Mouse (Mus musculus) lung, adult 2 months (tissue): Measurements from ENCODE around the gene Mgat4b. TPM values are rescaled to one million over a fixed set of nuclear protein-coding genes. Genes with fewer than 3 reads are reported as not detected.

ENCODE experiments used
- DNase-seq: peaks from one replicate; pipeline ENCODE4 v3.0.0; 2022
- H3K4me1 ChIP-seq: fragments of 200-500 bp; 2 replicates; pipeline ENCODE4 v1.6.1; 2011; ENCODE audit warnings: low read length; ENCODE audit not compliant: control insufficient read depth, insufficient read depth
- H3K4me3 ChIP-seq: fragments of 200-500 bp; replicated peaks from 2 replicates; pipeline ENCODE3; 2011; ENCODE audit warnings: low read depth, mild to moderate bottlenecking, control low read depth, low read length; ENCODE audit errors: extremely low read depth
- CTCF ChIP-seq: fragments of 200-500 bp; IDR thresholded peaks from 2 replicates; pipeline ENCODE4 v1.5.1; 2011; ENCODE audit warnings: mild to moderate bottlenecking, low read length, control low read depth; ENCODE audit not compliant: insufficient read depth
- POLR2A ChIP-seq: fragments of 200-500 bp; IDR thresholded peaks from 2 replicates; pipeline ENCODE4 v1.6.1; 2011; ENCODE audit warnings: low read depth, mild to moderate bottlenecking, control low read depth, low read length, borderline replicate concordance; ENCODE audit errors: extremely low read depth
- WGBS: fragments of 180-500 bp; shearing (Covaris S2); methylation state at CpG from one replicate; pipeline ENCODE4 v1.1.7; 2018; 5-methylcytosine and 5-hydroxymethylcytosine counted together
- polyA plus RNA-seq: library from polyadenylated mRNA; depleted of rRNA; stranded (reverse); fragments of >200 nt; gene quantifications from 2 replicates; pipeline ENCODE4 v1.2.3, GENCODE M21; 2012

The Mgat4b gene
- polyA plus RNA-seq, 1 experiment, result 77.4 TPM

DNA sequence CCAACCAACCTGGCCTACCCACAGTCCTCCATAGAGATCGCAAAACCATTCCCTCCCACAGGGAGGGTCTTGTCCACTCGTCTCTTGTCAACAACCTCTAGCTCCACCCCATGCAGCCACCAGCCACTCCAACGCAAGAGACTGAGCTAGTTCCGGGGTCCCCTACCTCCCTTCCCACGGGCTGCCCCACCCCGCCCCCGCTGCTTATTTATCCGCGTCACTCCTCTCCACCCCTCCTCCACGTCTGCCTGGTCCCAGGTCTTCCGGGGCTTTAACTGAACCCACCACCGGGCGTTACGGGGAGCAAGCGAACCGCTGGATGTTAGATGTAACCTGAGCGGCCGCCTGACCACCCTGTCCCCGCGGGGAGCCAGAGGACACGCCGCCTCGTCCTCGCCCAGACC, 587 bp upstream of the Mgat4b start:
- TF ChIP-seq CTCF (no peak), POLR2A (peak; percentile 74; the same call in 1 of the 2 replicates)
- peak overlapping the region; percentile 68 for H3K4me3 ChIP-seq
- peak; percentile 80 for DNase-seq
- H3K4me1 ChIP-seq, result peaks cover 29% of the 10 kb centered on the region
- under 1% methylated on average over 24 of the region's 24 CpGs for WGBS

DNA sequence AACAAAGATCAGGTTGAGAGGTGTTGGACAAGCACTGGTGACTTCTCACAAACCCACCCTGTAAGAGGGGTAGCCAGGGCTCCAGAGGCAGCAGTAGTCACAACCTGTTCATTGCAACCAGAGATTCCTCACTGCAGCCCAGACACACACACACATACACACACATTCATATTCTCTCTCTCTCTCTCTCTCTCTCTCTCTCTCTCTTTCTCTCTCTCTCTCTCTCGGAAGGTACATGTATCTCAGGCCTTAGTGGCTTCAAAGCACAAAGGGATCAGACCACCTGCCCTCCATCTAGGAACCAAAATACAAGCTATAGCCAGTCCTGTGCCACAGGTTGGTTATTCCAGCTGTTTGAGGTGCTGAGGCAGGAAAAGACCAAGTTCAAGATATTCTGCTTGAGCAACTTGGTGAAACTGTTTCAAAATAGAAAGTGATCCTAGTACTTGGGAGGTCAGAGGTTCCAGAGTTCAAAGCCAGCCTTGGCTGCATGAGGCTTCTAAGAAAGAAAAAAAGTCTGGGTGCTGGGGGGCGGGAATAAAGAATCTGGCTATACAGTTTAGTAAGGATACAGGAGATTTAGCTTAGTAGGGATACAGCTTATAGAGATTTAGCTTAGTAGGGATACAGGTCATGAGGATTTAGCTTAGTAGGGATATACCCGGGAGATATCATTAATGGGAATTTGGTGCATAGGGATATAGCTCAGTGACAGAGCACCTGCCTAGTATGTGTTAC, 801 bp downstream of the Mgat4b start:
- no peak for TF ChIP-seq POLR2A
- TF ChIP-seq CTCF, result no peak
- WGBS, result 79% methylated on average over 3 of the region's 3 CpGs
- Histone ChIP-seq H3K4me1 (peaks cover 29% of the 10 kb centered on the region), H3K4me3 (peak overlapping the region; percentile 68)
- DNase-seq, result no peak

DNA sequence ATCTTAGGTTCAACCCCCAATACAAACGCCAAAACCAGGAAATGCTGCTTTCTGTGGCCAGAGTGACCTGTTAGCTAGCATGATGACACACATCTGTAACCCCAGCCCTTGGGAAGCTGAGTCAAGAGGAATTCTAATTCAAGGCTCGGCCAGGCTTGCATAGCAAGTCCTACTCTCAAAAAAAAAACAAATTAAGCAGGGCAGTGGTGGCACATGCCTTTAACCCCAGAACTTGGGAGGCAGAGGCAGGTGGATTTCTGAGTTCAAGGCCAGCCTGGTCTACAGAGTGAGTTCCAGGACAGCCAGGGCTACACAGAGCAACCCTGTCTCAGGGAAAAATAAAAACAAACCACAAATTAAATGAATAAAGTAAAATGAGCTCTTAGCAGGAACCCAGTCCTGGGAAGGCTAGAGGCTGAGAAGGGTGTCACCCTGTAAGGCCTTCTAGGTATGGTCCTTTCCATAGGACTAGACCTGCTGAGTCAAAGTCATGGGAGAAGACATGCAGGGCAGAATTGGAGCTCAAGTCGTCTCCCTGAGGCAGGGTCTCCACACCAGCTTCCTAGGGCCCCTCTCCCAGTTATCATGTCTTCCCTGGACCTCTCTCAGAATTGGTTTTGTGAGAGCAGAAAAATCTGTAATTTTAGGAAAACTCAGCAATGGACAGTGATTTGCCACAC, 1.5 kb downstream of the Mgat4b start:
- WGBS, result 53% methylated on average over 3 of the region's 3 CpGs
- DNase-seq, result no peak
- TF ChIP-seq CTCF (no peak), POLR2A (no peak)
- H3K4me3 ChIP-seq, result no peak overlapping the region
- H3K4me1 ChIP-seq, result peaks cover 29% of the 10 kb centered on the region

DNA sequence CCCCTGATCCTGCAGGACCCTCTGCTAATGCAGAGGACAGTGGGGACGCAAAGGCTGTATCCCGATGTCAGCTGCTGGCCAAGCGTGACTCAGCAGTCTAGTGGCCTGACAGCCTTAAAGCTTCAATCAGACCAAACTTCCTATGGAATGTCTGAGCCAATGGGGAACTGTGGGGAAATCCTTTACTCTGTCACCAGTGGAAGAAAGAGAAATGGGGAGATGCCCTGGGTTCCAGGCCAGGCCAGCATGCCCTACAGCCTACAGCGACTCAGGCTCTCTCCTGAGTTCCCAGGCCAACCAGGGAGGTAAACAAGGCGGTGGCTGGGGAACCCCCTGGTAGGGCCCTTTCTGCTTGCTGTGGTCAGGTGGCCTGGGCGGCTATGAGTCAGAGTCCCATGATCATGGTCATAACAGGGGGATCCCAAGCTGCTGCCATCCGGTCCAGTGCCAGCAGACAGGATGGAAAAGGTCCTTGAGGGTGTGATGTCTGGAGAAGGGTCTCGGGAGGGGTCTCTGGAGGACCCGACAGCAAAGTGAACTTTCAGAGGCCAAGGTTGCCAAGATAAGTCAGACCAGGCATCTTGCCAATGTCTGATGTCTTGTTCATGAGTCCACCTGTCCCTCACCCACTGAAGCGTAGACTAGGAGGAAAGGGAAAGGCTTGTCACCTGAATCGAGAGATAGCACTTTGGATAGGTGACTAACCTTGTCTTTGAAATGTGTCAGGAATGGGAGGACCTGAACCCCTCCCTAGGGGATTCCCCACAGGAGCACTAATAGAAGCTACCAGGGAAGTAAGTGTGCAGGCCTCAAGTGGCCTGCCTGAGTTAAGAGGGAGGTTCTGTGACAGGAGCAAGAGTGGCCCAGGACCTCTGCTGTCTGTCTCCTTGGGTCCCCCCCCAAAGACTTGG, 2.4 kb downstream of the Mgat4b start:
- TF ChIP-seq CTCF, result no peak
- peak; percentile 59; the same call in 1 of the 2 replicates for TF ChIP-seq POLR2A
- Histone ChIP-seq H3K4me3 (peak overlapping the region; percentile 47), H3K4me1 (peaks cover 26% of the 10 kb centered on the region)

DNA sequence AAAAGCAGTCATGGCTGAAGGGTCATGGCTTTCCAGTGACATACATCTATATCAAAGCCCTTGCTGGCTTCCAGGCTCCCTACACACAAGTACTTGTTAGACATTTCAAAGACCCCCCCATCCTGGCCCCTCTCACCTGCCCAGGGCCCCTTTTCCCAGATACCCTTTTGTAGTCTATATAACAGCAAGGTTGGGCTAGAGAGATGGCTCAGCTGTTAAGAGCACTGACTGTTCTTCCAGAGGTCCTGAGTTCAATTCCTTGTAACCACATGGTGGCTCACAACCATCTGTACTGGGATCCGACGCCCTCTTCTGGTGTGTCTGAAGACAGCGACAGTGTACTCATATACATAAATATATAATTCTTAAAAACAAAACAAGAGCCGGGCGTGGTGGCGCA, 3.9 kb downstream of the Mgat4b start:
- TF ChIP-seq POLR2A, result no peak
- WGBS, result 90% methylated on average over 6 of the region's 6 CpGs
- no peak overlapping the region for H3K4me3 ChIP-seq
- peaks cover 20% of the 10 kb centered on the region for H3K4me1 ChIP-seq
- DNase-seq, result no peak

More for the DNA sequence above, 2.4 kb downstream of the Mgat4b start:
- DNase-seq, result peak; percentile 83
- 21% methylated on average over 11 of the region's 11 CpGs for WGBS

DNA sequence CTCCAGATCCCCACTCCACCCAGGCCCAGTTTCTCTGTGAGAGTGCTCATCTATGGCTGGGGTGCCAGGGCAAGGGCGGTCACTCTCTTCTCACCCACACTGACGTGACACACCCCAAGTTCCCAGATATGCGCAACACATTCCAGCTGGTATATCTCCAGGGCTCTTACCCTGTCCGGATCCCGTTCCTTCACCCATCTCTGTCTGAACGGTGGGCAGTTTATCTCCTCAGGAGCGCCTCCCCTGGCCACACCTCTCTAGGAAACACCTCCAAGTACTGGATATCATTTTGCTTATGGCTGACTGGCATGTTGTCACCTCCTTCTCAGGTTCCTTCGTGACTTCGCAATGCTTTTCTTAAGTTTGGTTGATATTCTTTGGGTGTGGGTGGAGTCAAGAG, 4.9 kb downstream of the Mgat4b start:
- no peak for TF ChIP-seq CTCF
- TF ChIP-seq POLR2A, result no peak
- WGBS, result 45% methylated on average over 9 of the region's 9 CpGs
- H3K4me1 ChIP-seq, result peaks cover 22% of the 10 kb centered on the region

DNA sequence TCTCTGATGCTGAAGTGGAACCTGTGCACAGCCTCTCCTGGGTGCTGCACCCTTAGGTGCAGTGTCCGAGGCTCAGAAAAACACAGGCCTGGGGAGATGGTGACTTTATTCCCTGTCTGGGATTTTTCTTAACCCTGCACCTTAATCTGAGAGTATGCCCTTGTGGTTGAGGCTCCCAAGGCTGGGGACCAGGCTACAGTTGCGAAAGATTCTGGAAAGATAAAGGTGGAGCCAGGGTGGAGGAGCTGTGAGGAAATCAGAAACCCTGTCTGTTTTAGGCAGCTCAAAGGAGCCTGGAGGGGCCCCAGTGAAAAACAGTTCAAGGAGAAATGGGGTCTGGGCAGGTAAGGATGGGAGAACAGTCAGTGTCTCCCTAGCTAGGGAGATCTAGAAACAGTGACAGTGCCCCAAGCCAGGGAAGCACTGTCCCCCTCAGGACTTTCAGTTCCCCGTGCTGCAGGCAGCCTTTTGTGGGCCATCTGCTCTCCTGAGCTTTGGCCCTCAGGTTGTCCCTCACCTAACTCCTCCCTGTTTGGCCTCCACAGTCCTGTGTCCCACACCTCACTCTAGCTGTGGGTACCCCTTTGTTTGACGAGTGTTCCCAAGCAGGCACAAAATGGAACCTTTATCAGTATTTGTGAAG, 6.2 kb downstream of the Mgat4b start:
- Histone ChIP-seq H3K4me1 (peaks cover 16% of the 10 kb centered on the region), H3K4me3 (no peak overlapping the region)
- no peak for TF ChIP-seq CTCF
- 79% methylated on average over 4 of the region's 4 CpGs for WGBS
- no peak for DNase-seq

More for the DNA sequence above, 4.9 kb downstream of the Mgat4b start:
- no peak for DNase-seq
- H3K4me3 ChIP-seq, result no peak overlapping the region

DNA sequence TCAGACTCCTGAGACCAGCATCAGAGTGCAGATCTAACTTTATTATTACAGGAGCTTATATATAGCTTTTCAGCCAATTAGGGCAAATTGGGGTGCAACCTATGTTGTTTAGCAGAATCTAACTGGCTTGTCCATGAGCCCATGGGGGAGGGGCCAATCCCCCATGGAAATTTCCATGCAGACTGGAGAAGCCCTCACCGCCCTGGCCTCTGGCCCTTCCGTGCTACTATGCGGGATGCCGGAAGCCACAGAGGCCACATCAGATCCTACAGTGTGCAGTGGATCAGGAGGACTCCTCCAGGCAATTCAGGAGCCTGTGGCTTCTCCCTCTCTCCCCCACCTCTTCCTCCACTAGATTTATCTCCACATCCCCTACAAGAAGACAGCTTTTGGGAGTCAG, 7.1 kb downstream of the Mgat4b start:
- 45% methylated on average over 4 of the region's 4 CpGs for WGBS
- Histone ChIP-seq H3K4me3 (no peak overlapping the region), H3K4me1 (peaks cover 8% of the 10 kb centered on the region)
- DNase-seq, result no peak
- TF ChIP-seq POLR2A, result no peak
- no peak for TF ChIP-seq CTCF

DNA sequence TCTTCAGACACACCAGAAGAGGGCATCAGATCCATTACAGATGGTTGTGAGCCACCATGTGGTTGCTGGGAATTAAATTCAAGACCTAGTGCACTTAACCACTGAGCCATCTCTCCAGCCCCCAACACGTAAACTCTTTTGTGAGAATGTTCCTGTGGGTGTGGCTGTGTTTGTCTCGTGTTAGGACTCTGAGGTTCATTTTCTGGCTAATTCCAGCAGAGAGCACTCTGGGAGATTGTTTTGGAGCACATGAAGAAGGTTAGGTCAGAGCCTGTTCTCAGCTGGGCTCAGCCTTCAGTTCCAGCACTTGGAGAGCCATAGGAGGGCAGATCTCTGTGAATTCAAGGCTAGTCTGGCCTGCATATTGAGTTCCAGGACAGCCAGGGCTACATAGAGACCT, 9.1 kb downstream of the Mgat4b start:
- no peak for TF ChIP-seq POLR2A
- no peak for TF ChIP-seq CTCF
- Histone ChIP-seq H3K4me1 (peaks cover 2% of the 10 kb centered on the region; the same call in 1 of the 2 replicates), H3K4me3 (no peak overlapping the region)
- 16% methylated on average over 2 of the region's 2 CpGs for WGBS
- DNase-seq, result no peak
